Mouse (Mus musculus) ZHBTc4 (cell line): Measurements from ENCODE around the gene Cc2d2b.

ENCODE experiments used
- DNase-seq: peaks from one replicate; pipeline ENCODE4 v3.0.0-alpha.2; 2011; ENCODE audit warnings: low read depth, low spot score

Cc2d2b gene

GRCm38 (mm10) chr19:40748559-40748958 lies at the start of gene Cc2d2b:
TSS of gene Cc2d2b (plus strand) at chr19:40748753.
- peak; percentile 82 for DNase-seq

- no peak for DNase-seq
These were observed 48.7 kb upstream of the Cc2d2b start for GRCm38 (mm10) chr19:40699816-40700215.

DNA sequence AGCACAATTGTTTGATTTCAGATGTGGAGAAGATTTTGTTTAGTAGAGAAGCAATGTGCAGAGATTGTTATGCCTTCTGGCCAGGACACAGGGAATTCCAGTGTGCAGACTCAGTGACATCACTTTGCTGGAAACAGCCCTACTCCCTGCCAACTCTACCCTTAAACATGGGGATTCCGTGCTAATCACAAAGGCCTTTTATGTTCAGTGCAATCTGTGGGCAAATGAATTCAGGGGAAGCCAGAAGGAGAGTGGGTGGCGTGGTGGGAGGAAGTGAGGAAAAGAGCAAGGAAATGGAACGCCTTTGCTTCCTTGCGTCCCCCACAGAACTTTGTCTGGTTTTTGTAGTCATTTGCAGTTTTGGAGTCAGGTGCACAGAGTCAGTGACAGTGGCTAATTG lies 46.1 kb upstream of the Cc2d2b start:
- DNase-seq, result no peak

DNA sequence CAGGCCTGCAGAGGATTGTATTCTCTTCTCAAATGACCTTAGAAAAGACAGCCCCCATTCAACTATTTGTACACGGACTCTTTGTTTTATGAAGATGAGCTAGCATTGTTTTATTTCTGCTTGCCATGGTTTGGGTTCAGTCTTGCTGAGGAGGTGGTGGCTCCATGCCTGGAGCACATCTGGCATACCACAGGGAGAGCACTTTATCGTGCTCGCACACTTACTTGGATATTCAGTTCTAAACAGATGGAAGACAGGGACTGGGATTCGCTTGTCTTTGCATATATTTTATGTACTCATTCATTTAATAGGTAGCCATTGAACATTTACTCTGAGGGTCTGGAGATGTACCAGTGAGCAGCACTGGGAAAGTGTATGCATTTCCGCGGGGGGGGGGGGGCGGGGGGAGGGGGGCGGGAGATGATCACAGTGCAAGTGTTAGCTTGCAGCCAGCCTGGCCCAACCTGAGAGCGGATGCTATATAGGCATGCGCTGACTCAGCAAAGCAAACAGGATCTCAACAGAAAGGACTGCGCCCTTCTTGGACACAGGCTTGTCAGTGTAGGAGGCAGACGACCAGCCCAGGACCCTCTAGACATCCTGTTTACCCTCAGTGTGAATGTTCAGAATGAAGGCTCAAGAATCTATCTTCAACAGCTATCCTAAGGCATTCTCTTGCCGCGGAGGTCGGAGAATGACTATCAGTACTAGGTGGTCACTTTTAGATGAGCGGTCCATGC lies 35.5 kb upstream of the Cc2d2b start:
- DNase-seq, result no peak

DNA sequence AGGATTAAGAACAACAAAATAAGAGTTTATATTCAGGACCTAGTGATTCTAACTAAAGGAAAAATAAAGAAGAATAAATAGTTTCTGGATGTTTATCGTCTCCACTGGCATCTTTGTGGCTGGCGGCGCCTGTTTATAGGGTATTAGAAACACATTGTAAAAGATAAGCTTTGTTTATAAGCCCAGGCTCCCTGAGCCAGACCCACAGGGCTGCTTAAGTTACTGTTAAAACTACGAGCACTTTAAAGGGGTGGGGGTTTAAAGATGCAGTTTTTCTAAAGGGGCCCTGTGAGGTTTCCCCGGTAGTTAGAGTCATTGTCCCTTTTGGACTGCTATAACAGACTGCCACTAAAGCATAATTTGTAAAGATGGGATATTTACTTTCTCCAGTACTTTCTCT lies 33.9 kb upstream of the Cc2d2b start:
- DNase-seq, result no peak

DNA sequence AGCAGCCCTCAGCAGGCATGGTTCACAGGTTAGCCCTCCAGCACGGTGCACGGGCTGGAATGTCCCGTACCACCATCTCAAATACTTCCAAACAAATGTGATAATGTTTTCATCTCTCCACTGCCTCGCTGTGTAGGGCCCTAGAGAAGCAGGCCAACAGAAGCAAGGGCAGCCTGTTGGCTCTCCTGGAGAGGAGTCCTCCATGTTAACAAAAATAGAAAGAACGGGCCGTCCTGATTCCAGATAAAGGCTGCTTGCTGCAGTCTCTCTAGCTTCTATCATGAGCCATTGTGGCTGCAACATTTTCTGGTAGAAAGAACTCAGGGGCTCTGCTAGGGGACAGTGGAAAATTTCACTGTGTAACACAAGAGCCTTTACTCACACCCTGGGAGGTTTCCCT lies 31.6 kb upstream of the Cc2d2b start:
- DNase-seq, result no peak

GRCm38 (mm10) chr19:40719439-40720105 lies 29.0 kb upstream of the Cc2d2b start:
- DNase-seq, result no peak

- DNase-seq, result peak; percentile 68
These were observed 28.2 kb upstream of the Cc2d2b start for GRCm38 (mm10) chr19:40720381-40720780.

GRCm38 (mm10) chr19:40722137-40723038 lies 26.2 kb upstream of the Cc2d2b start:
- peak; percentile 54 for DNase-seq

DNA sequence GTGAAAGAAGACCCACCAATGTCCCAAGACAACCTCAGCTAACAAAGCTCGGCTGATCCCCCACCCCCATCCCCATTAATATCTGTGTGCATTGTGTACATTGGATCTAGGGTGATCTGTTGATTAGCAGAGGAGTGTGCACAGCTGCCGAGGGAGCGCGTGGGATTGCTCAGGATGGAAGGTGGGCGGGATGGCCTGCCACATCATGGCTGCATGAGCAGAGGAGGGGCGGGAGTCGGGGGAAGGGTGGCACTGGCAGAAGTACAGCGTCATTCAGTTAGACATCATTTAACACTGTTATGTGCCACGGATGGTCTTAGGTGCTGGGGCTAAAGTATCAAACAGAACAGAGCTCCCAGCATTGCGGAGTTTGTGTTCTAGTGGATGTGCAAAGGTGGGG lies 25.0 kb upstream of the Cc2d2b start:
- peak; percentile 28 for DNase-seq

GRCm38 (mm10) chr19:40726148-40726547 lies 22.4 kb upstream of the Cc2d2b start:
- no peak for DNase-seq

- DNase-seq, result no peak
These were observed 21.9 kb upstream of the Cc2d2b start for GRCm38 (mm10) chr19:40726614-40727013.

- no peak for DNase-seq
These were observed 20.3 kb upstream of the Cc2d2b start for GRCm38 (mm10) chr19:40728213-40728612.

DNA sequence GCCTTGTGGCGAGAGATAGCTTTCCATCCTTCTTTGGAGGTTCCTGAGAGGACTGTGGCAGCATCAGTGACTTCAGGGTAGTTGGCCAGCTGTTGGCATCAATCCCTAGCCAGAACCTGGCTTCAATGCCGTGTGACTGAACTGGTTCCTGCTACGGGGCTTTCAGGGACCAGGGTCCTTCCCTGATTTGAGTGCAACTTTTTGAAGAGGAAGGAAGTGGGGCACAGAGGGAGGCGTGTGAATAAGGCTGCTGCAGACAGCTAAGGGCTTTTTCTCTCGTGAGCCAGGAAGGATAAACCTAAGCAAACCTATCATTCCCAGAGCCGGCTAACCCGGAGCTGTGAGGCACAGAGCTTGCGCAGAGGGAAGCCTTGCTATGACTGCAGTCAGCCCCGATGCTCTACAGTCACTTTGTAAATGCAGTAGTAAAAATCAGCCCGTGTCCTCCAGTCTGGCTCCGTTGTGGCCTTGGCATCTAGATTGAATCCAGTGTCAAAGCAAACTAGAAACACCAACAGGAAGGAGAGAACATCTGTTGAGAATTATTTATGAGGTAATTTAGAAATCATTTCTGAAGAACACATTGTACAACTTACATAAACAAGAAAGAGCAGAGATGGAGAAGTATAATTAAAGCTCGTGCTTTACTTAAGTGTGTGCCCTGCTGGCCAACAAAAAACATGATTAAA lies 19.7 kb upstream of the Cc2d2b start:
- DNase-seq, result no peak

- no peak for DNase-seq
These were observed 15.1 kb upstream of the Cc2d2b start for GRCm38 (mm10) chr19:40733409-40733808.

DNA sequence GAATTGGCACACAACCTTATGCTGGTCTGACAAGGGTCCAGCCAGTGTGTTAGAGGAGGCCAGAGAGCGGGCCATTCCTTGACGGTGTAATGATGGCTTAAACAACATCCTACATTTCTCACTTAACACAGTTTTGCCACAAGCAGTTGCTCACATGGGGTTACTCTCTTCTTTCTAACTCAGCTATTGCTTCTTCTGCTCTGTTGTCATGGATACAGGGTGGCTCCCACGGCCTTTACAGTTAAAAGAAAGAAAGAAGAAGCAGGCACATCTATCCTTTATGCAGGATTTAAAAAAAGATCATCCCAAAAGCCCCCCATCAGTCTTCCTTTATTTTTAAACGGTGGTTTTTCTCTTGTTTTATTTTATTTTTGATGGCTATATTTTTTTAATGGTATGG lies 14.7 kb upstream of the Cc2d2b start:
- no peak for DNase-seq

DNA sequence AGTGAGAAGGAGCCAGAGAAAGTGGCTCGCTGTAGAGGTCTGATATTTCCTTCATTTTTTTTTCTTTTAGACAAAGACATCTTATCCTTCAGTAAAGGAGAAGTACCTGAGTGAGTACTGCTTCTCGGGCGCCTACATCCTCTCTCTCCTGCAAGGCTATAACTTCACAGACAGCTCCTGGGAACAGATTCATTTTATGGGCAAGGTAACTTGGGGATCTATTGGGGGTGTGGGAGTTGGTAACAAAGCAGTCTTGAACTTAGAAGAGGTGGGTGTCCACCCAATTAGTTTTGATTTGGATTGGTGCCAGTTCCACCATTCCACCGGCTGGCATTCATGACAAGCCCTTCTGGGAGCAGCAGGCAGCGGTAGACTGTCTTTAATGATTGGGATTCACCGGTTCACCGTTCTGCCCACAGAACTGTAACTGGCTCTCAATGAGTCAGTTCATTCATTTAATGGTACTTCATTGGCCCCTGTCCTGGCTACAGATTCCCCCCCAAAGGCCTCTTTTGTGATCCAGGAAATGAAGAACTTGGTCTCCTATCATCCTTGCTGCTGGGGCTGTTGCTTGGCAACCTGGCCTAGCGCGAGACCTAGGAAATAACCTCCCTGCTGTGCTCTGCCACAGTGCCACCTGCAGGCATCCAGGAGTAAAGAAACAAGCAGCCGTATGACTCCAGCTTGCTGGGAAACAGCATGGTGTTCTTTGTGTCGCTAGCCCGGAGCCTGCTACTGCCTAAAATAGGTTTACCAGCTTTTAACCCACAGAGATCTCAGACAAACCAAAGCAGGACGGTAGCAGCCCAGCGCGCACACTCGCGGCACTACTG lies 11.7 kb upstream of the Cc2d2b start:
- peak; percentile 94 for DNase-seq

DNA sequence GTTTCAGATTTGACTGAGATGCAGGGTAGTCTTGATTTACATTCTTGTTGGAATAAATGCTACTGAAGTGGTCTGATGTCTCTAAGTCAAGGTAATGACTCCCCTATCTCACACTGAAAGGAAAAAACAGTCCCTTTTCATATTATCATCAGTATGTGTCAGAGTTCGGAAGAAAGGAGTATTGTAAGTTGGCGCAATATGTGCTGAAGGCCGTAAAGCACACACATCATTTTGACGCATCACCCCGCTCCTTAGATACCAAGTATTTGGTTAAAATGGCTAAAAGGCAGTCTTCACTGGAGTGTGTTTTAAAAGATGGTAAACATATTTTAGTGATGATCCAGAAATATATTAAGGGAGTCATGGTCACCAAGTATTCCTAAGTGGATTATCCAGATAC lies 10.9 kb upstream of the Cc2d2b start:
- DNase-seq, result no peak

- no peak for DNase-seq
These were observed 9.7 kb upstream of the Cc2d2b start for GRCm38 (mm10) chr19:40738683-40739324.

GRCm38 (mm10) chr19:40746603-40747002 lies 1.9 kb upstream of the Cc2d2b start:
- DNase-seq, result peak; percentile 65
